Mouse (Mus musculus): ENCODE results near the gene Sdhaf4.
"Not testable (repeated sequence)": the region's sequence is repeated elsewhere in the genome, so short reads cannot be mapped to it uniquely, and the experiment has no call there.

Sdhaf4 gene

GRCm38 (mm10) chr1:24005070-24005804, at the start of gene Sdhaf4:
TSS of gene Sdhaf4 (minus strand) at chr1:24005656.
- DNase-seq = peak; percentile 96

- peak; percentile 12 to 18 for DNase-seq
These were observed 41.5 kb upstream of the Sdhaf4 start for GRCm38 (mm10) chr1:24046730-24047510.

- DNase-seq = no peak
These were observed 40.2 kb upstream of the Sdhaf4 start for GRCm38 (mm10) chr1:24045627-24046026.

- no peak for DNase-seq
These were observed 37.6 kb upstream of the Sdhaf4 start for GRCm38 (mm10) chr1:24043007-24043406.

- peak in 1 of 2 experiments; percentile 44 for DNase-seq
These were observed 28.4 kb upstream of the Sdhaf4 start for GRCm38 (mm10) chr1:24033759-24034423.

- peak in 1 of 2 experiments; percentile 10 for DNase-seq
These were observed 5.4 kb upstream of the Sdhaf4 start for GRCm38 (mm10) chr1:24010821-24011220.

- DNase-seq = no peak
These were observed 4.6 kb upstream of the Sdhaf4 start for GRCm38 (mm10) chr1:24010016-24010415.

GRCm38 (mm10) chr1:24007621-24008020, 2.2 kb upstream of the Sdhaf4 start:
- no peak for DNase-seq

GRCm38 (mm10) chr1:23999318-23999717, 6.1 kb downstream of the Sdhaf4 start:
- no peak for DNase-seq

- DNase-seq = no peak
These were observed 6.6 kb downstream of the Sdhaf4 start for GRCm38 (mm10) chr1:23998866-23999265.

- no peak for DNase-seq
These were observed 7.2 kb downstream of the Sdhaf4 start for GRCm38 (mm10) chr1:23998120-23998810.

GRCm38 (mm10) chr1:23997493-23997892, 8.0 kb downstream of the Sdhaf4 start:
- DNase-seq = no peak

GRCm38 (mm10) chr1:23995420-23995819, 10.0 kb downstream of the Sdhaf4 start:
- no peak for DNase-seq

- no peak for DNase-seq
These were observed 22.3 kb downstream of the Sdhaf4 start for GRCm38 (mm10) chr1:23983118-23983517.

GRCm38 (mm10) chr1:23978281-23978680, 27.2 kb downstream of the Sdhaf4 start:
- no peak for DNase-seq

GRCm38 (mm10) chr1:23971159-23971558, 34.3 kb downstream of the Sdhaf4 start:
- DNase-seq = not testable (repeated sequence)

GRCm38 (mm10) chr1:23968027-23968725, 37.3 kb downstream of the Sdhaf4 start:
- no peak for DNase-seq

- DNase-seq = no peak
These were observed 39.2 kb downstream of the Sdhaf4 start for GRCm38 (mm10) chr1:23966226-23966625.

- peak in 1 of 2 experiments; percentile 10 for DNase-seq
These were observed 46.1 kb downstream of the Sdhaf4 start for GRCm38 (mm10) chr1:23959415-23959732.

- DNase-seq = no peak
These were observed 46.6 kb downstream of the Sdhaf4 start for GRCm38 (mm10) chr1:23958668-23959414.

GRCm38 (mm10) chr1:23958101-23958500, 47.4 kb downstream of the Sdhaf4 start:
- DNase-seq = no peak

GRCm38 (mm10) chr1:23955539-23955938, 49.9 kb downstream of the Sdhaf4 start:
- DNase-seq = no peak

Measured in cerebellum, postnatal 10 days (tissue).